Mouse (Mus musculus) right cerebral cortex, adult 2 months (tissue): ENCODE measurements around the gene M6pr.

Experiments used
- DNase-seq, 2 experiments: peaks; one replicate each; pipeline ENCODE4 v3.0.0; 2021 to 2022; ENCODE audit warnings: low spot score in 2 of 2

M6pr gene

GRCm38 (mm10) chr6:122308505-122309393 is at the start of gene M6pr:
Gene M6pr, plus strand, starts transcription at chr6:122308720.
- DNase-seq = peak; percentile 97 to 98

DNA sequence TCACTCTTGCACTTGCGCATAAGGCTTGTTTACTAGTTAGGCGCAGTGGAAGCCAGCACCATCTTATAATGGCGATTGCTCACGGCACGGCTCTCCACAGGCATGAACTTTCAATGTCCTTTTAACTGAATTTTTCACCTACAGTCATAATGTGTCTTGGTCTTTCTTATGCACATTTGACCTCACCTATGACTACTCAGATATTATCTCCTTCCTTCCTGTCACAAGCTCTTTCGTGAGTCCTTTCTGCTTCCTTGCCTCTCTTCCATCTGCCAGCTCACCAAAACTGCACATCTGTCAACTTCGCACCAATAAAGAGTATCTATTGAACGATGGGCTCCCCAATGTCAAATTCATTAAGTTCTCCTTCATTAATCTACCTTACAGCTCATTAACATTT is 46.0 kb upstream of the M6pr start:
- no peak for DNase-seq

GRCm38 (mm10) chr6:122268561-122268960 is 40.0 kb upstream of the M6pr start:
- DNase-seq = peak; percentile 32 to 50

- DNase-seq = no peak
Observed at GRCm38 (mm10) chr6:122269170-122269569, 39.4 kb upstream of the M6pr start.

GRCm38 (mm10) chr6:122270152-122270551 is 38.4 kb upstream of the M6pr start:
- no peak for DNase-seq

DNA sequence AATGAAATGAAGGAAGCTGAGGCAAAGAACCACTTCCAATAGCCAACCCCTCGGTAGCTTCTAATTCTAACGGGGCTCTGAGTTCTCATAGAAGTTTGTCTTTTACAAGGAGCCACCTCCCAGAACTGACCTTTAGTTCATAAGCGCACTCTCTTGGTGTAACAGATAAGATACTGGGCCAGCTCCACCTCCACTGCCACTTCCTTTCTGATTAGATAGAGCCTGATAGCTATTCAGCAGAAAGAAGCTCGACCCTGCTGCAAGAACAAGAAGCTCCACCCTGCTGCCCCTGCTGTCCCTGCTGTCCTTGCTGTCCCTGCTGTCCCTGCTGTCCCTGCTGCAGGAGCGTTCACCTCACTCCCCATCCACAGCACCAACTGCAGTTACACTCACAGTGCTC is 34.0 kb upstream of the M6pr start:
- DNase-seq = no peak

DNA sequence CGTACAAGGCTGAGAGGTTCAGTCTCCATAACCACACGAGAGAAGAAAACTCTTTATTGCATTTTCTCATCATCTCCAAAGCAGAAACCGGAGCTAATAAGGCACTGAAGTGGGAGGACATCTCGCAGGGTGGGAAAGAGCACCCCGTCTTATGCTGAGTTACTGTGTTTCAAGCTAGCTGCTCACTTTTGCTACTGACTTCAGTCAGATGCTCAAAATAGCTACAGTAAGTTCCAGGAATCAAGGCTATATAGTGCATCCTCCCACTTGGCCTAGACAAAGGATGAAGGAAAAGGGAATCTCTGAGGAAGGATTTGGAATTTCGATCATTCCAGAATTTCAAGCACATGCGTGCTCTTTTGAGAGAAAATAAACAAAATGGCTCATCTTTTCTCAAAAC is 32.0 kb upstream of the M6pr start:
- no peak for DNase-seq

GRCm38 (mm10) chr6:122282782-122283181 is 25.7 kb upstream of the M6pr start, which contains the start of gene Klrg1:
Gene Klrg1, minus strand, starts transcription at chr6:122282882.
- no peak for DNase-seq

DNA sequence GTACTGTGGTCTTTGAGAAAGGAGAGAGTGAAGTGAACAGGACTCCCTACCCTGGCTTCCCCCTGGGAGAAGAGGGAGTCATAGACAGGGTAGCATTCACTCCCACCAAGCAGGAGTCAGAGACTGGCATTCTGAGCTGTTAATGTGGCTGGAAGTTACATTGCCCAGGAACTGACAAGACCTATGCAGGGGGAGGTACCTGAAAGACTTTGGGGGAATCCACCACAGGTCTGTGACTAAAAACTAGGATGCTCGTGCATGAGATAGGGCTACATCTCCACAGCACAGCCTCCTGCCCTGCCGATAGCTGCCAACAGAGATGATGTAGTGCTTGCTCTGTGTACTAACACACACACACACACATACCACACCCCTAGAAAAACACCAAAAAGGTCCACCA is 25.1 kb upstream of the M6pr start:
- DNase-seq = no peak

DNA sequence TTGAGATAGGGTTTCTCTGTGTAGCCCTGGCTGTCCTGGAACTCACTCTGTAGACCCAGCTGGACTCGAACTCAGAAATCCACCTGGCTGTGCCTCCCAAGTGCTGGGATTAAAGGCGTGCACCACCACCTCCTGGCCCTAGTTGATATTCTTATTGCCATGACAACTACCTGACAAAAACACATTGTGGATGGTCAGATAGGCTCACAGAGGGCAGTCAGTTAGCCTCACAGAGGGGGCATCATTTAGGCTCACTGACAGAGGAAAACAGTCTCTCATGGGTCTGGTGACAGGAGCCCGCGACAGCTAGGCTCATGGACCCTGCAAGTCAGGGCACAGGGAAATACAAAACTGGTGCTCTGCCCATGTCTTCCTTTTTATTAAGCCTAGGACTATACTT is 24.2 kb upstream of the M6pr start:
- no peak for DNase-seq

DNA sequence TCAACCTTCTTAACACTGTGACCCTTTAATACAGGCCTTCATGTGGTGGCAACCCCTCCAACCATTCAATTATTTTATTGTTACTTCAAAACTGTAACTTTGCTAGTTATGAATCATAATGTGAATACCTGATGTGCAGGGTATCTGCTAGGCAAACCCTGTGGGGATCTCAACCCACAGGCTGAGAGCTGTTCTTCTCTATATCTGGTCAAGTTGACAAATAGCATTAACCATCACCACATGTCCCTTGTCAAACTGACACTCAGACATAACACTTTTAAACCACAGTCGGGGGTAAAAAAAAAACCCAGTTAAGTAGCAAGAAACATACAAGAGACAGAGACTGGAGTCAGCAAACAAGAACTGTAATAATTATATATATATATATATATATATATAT is 23.7 kb upstream of the M6pr start:
- no peak for DNase-seq

DNA sequence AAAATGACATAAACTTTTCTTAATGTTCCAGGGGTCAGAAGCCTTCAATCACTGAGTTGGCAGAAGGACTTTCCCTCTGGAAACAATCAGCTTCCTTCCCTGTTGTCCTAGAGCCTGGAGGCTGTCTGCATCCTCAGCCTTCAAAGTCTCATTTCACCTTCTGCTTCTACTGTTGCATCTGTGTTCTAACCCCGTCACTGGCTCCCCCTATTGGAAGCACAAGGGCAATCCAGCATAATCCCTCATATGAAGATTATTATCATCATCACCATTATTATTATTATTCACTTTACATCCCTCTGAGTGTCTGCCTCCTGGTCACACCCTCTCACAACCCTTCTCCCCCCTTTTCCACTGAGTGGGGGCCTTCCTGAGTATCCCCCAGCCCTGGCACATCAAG is 20.3 kb upstream of the M6pr start:
- no peak for DNase-seq

GRCm38 (mm10) chr6:122289313-122289712 is 19.2 kb upstream of the M6pr start:
- no peak for DNase-seq

- DNase-seq = no peak
Observed at GRCm38 (mm10) chr6:122290253-122290652, 18.3 kb upstream of the M6pr start.

- no peak for DNase-seq
Observed at GRCm38 (mm10) chr6:122291264-122291663, 17.3 kb upstream of the M6pr start.

DNA sequence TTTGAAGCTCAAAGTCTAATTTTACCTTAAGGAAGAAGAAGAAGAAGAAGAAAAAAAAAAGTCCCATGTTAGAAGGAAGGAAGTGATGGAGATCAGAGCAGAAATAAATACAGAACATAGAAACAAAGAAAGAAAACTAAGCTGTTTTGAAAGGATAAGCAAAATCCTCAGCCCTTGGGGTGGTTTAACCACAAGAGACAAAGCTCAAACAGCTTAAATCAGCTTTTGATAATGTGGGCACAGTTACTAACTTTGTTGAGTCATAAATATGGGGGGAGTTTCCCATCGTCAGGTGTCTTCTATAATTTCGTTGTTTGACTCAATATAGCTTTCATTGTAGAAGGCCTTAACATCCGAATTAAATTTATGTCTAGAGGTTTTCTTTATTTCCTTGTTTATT is 16.8 kb upstream of the M6pr start:
- no peak for DNase-seq

DNA sequence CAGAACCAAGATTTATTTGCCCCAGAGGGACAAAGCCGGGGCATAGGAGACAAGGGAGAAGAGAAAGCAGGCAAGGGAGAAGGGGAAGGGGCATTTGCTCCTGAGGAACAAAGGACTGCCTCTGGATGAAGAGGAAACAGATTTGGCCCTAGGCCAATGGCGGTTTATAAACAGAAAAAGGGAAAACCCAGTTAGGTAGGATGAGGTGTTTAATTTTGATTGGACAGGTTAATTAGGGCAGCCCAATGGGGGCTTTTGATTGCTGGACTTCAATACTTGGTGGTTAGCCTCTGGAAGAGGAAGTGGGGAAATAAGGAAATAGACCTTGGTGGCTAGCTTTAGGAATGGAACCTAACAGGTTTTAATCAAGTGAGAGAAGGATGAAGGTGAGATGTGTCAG is 16.3 kb upstream of the M6pr start:
- DNase-seq = no peak

- no peak for DNase-seq
Observed at GRCm38 (mm10) chr6:122293121-122293520, 15.4 kb upstream of the M6pr start.

GRCm38 (mm10) chr6:122293796-122294195 is 14.7 kb upstream of the M6pr start:
- DNase-seq = no peak

- no peak for DNase-seq
Observed at GRCm38 (mm10) chr6:122294290-122294689, 14.2 kb upstream of the M6pr start.

GRCm38 (mm10) chr6:122295242-122295641 is 13.3 kb upstream of the M6pr start:
- DNase-seq = no peak

- no peak for DNase-seq
Observed at GRCm38 (mm10) chr6:122296918-122297278, 11.6 kb upstream of the M6pr start.

DNA sequence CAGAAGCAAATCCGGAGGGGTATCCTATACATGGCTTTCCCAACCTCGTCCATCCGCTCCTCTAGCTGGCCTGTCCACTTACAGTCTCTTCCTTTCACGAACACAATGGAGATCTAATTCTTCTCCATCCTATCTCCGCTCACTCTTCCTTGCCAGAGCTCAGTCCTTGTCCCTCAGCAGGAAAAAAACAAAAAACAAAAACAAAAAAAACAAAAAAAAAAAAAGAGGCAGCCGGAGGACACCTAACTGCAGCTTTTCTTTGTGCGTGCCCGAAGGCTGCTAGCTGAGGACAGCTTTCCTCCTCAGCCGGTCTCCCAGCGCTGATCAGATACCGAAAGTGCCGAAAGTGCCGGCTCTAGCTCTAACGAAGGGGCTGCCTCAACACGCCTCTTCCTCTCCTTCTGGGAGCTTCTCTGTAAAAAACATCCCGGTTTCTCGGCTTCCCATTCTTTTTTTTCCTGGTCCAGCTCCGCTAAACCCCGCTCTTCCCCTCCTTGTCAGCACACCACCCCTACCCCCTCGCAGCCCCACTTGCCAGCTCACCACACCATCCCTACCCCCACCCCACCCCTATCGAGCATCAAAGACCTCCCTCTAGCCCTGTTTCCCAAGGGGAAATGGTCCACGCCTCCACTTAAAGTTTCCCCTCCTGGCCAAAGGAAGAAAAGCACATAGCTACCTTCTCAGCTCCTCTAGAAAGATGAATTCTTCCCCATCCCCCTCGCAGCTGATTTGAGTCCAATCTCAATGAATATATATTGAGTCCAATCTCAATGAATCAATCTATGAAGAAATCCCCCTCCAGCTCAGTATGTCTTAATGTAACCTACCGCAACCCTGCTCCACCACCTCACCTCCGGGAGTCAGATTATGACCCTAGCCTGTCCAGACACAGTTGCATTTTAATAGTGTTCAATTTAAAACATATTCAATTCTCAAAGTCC is 11.0 kb upstream of the M6pr start:
- DNase-seq = peak; percentile 29 to 31
